Mouse (Mus musculus) stomach, embryonic 15.5 days (tissue): Measurements from ENCODE around the gene Trnp1. TPM values are rescaled to one million over a fixed set of nuclear protein-coding genes. Genes with fewer than 3 reads are reported as not detected.

Experiments used
- ATAC-seq: fragments of 200-750 bp; cut with Nextera tagmentation; 2 replicates; pipeline ENCODE4 v1.8.0; 2017; ENCODE audit warnings: low read depth, moderate number of reproducible peaks, moderate TSS enrichment; ENCODE audit not compliant: insufficient read depth, low FRiP score
- H3K27ac ChIP-seq: fragments of 300-500 bp; sonication (generic); 2 replicates; pipeline ENCODE4 v1.5.1; 2015; ENCODE audit warnings: mild to moderate bottlenecking, inconsistent platforms
- H3K27me3 ChIP-seq: fragments of 300-500 bp; sonication (generic); replicated peaks from 2 replicates; pipeline ENCODE4 v1.6.1; 2015; ENCODE audit warnings: inconsistent platforms
- H3K36me3 ChIP-seq: fragments of 300-500 bp; sonication (generic); 2 replicates; pipeline ENCODE4 v1.6.1; 2015; ENCODE audit warnings: inconsistent platforms
- H3K4me1 ChIP-seq: fragments of 300-500 bp; sonication (generic); 2 replicates; pipeline ENCODE4 v1.6.1; 2015; ENCODE audit warnings: inconsistent platforms
- H3K4me2 ChIP-seq: fragments of 300-500 bp; sonication (generic); 2 replicates; pipeline ENCODE4 v1.6.1; 2015; ENCODE audit warnings: mild to moderate bottlenecking, inconsistent platforms
- H3K4me3 ChIP-seq: fragments of 300-500 bp; sonication (generic); replicated peaks from 2 replicates; pipeline ENCODE4 v1.5.1; 2015; ENCODE audit warnings: inconsistent platforms
- H3K9ac ChIP-seq: fragments of 300-500 bp; sonication (generic); 2 replicates; pipeline ENCODE4 v1.6.1; 2015; ENCODE audit warnings: inconsistent platforms
- H3K9me3 ChIP-seq: fragments of 300-500 bp; sonication (generic); 2 replicates; pipeline ENCODE4 v1.6.1; 2016; ENCODE audit warnings: inconsistent platforms
- WGBS: fragments of 180-500 bp; shearing (Covaris S2); methylation state at CpG from one replicate; pipeline ENCODE4 v1.1.7; 2015; 5-methylcytosine and 5-hydroxymethylcytosine counted together
- polyA plus RNA-seq: library from polyadenylated mRNA; unstranded; fragments of >200 nt; fragmentation: Nextera tagmentation; extraction: Ambion mirVana; gene quantifications from 2 replicates; pipeline ENCODE4 v1.2.1, GENCODE M21; 2015

Gene Trnp1
- polyA plus RNA-seq, 1 experiment from 2014 or later: 2.8 TPM

DNA sequence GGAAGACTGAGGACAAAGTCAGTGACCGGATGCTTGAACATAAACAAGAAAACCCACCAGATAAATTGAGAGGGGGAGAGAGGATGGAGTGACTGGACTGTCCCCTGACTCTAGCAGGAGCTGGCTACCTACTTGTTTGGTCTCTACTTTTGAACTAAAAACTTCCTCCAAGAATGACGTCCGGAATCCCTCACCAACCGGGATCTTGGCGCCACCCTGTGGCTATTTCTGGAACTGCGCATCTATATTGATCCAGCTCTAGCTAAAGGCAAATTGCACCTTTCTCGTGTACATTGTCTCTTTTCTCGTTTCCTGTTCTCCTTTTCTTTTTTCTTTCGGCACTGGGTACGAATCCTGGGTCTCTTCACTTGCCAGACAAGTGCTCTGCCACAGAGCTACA is 46.8 kb downstream of the Trnp1 start:
- no peak overlapping the region for H3K9ac ChIP-seq
- H3K27me3 ChIP-seq: no peaks in the 10 kb centered on the region
- no peak for ATAC-seq
- H3K4me2 ChIP-seq: no peak overlapping the region
- peaks cover 12% of the 10 kb centered on the region for H3K4me1 ChIP-seq
- H3K27ac ChIP-seq: no peak overlapping the region
- 7% methylated on average over 10 of the region's 10 CpGs for WGBS
- no peaks in the 10 kb centered on the region for H3K36me3 ChIP-seq
- no peaks in the 10 kb centered on the region for H3K9me3 ChIP-seq
- H3K4me3 ChIP-seq: no peak overlapping the region

- Histone ChIP-seq H3K36me3 (no peaks in the 10 kb centered on the region), H3K4me2 (peak overlapping the region; percentile 27), H3K9ac (no peak overlapping the region), H3K27ac (peak overlapping the region; percentile 49), H3K27me3 (no peaks in the 10 kb centered on the region), H3K4me1 (peaks cover 12% of the 10 kb centered on the region), H3K9me3 (no peaks in the 10 kb centered on the region), H3K4me3 (no peak overlapping the region)
- WGBS: 14% methylated on average over 13 of the region's 13 CpGs
- ATAC-seq: no peak
Observed at GRCm38 (mm10) chr4:133449726-133450125, 48.6 kb downstream of the Trnp1 start.

DNA sequence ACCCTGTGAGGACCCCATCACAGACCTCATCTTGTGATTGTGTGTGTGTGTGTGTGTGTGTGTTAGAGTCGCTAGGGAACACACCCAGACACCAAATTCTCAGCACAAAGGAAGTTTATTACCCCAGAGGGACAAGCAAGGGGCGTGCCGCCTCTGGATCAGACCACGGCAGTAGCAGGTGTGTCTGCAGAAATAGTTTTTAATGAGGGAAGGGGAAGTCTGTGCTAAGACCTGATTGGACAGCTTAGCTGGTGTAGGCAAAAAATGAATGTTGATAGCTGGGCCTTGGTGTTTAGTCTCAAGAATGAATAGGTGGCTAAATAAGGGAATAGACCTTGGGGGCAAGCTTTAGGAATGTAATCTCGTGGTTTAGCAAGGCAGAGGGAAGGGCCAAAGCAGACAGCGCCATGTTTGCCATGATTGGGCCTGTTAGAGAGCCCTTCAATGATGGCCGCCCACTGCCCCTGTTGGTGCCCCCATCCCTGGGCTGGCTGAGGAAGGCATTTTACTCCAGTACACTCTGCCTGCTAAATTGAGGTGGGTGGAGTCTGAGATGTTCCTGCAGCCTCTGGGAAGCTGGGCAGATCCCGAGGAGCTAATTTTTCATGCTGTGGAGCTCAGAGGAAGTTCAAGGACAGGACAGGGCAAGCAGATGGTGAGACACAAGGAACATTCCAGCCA is 49.5 kb downstream of the Trnp1 start:
- peak; percentile 50 for ATAC-seq
- H3K27ac ChIP-seq: peak overlapping the region; percentile 49
- H3K4me1 ChIP-seq: peaks cover 17% of the 10 kb centered on the region
- no peak overlapping the region for H3K9ac ChIP-seq
- no peak overlapping the region for H3K4me2 ChIP-seq
- H3K9me3 ChIP-seq: no peaks in the 10 kb centered on the region
- 55% methylated on average over 8 of the region's 8 CpGs for WGBS
- H3K36me3 ChIP-seq: no peaks in the 10 kb centered on the region
- H3K4me3 ChIP-seq: no peak overlapping the region
- no peaks in the 10 kb centered on the region for H3K27me3 ChIP-seq

GRCm38 (mm10) chr4:133447967-133448366 is 50.4 kb downstream of the Trnp1 start:
- Histone ChIP-seq H3K4me2 (no peak overlapping the region), H3K9me3 (no peaks in the 10 kb centered on the region), H3K36me3 (no peaks in the 10 kb centered on the region), H3K4me3 (no peak overlapping the region), H3K4me1 (peaks cover 18% of the 10 kb centered on the region), H3K9ac (no peak overlapping the region), H3K27me3 (no peaks in the 10 kb centered on the region), H3K27ac (no peak overlapping the region)
- ATAC-seq: no peak
- 83% methylated on average over 11 of the region's 11 CpGs for WGBS

DNA sequence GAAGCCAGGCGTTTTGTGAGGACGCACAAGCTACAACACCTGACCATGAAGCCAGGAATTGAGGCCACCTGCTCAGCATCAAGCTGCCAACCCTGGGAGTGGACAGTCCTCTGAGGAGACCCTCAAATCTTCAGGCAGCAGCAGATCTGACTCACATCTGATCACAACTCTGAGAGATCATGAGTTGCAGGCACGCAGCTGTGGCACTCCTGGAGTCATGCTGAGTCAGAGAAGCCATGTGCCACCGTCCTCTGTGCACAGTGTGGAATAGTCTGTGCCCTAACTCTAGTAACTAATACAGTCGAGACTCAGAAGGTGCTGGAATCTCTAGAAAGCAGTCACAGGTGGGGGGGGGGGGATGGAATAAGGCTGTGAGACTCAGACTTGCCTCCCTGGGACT is 51.0 kb downstream of the Trnp1 start:
- Histone ChIP-seq H3K36me3 (no peaks in the 10 kb centered on the region), H3K4me1 (peaks cover 18% of the 10 kb centered on the region), H3K27me3 (no peaks in the 10 kb centered on the region), H3K9ac (no peak overlapping the region), H3K27ac (no peak overlapping the region), H3K9me3 (no peaks in the 10 kb centered on the region), H3K4me3 (no peak overlapping the region), H3K4me2 (no peak overlapping the region)
- WGBS: 58% methylated on average over 5 of the region's 5 CpGs
- ATAC-seq: no peak

GRCm38 (mm10) chr4:133445727-133446126 is 52.6 kb downstream of the Trnp1 start:
- H3K9me3 ChIP-seq: no peaks in the 10 kb centered on the region
- no peak overlapping the region for H3K4me2 ChIP-seq
- WGBS: 83% methylated on average over 5 of the region's 5 CpGs
- no peak overlapping the region for H3K9ac ChIP-seq
- no peak for ATAC-seq
- no peaks in the 10 kb centered on the region for H3K36me3 ChIP-seq
- H3K27me3 ChIP-seq: no peaks in the 10 kb centered on the region
- peaks cover 18% of the 10 kb centered on the region for H3K4me1 ChIP-seq
- no peak overlapping the region for H3K4me3 ChIP-seq
- H3K27ac ChIP-seq: no peak overlapping the region

DNA sequence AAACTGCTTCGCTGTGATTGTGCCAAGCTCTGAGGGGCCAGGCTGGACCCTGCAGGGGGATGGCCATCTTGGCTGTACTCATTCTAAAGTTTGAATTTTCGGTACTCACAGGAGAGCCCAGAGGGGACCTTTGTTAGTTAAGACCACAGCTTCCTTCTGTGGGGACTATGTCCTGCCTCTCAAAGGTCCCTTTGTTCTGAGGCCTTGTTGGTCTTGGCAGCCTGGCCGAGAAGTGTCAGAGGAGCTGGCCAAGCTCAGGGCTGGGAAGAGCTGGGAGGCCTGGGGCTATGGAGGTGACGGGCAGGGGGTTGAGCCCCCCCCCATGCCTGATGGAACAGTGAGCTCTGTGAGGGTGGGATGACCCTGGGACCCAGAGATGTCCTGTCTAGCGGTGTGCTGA is 55.3 kb downstream of the Trnp1 start:
- H3K4me3 ChIP-seq: no peak overlapping the region
- no peaks in the 10 kb centered on the region for H3K9me3 ChIP-seq
- H3K4me1 ChIP-seq: peaks cover 22% of the 10 kb centered on the region
- no peaks in the 10 kb centered on the region for H3K36me3 ChIP-seq
- 60% methylated on average over 5 of the region's 5 CpGs for WGBS
- ATAC-seq: no peak
- no peaks in the 10 kb centered on the region for H3K27me3 ChIP-seq
- no peak overlapping the region for H3K27ac ChIP-seq
- H3K4me2 ChIP-seq: no peak overlapping the region
- no peak overlapping the region for H3K9ac ChIP-seq

- Histone ChIP-seq H3K4me1 (peaks cover 23% of the 10 kb centered on the region), H3K27ac (0 out of 2 replicates have a peak overlapping the region, but pooled peaks have one; percentile 11), H3K9me3 (no peaks in the 10 kb centered on the region), H3K27me3 (no peaks in the 10 kb centered on the region), H3K9ac (no peak overlapping the region), H3K4me2 (no peak overlapping the region), H3K36me3 (no peaks in the 10 kb centered on the region), H3K4me3 (no peak overlapping the region)
- no peak for ATAC-seq
- WGBS: 47% methylated on average over 3 of the region's 3 CpGs
Observed at GRCm38 (mm10) chr4:133442194-133442593, 56.2 kb downstream of the Trnp1 start.

Other genes with a start within 250 kb of the Trnp1 start
- gene Sytl1, start 235.4 kb downstream of the Trnp1 start, polyA plus RNA-seq: 17.0 and 29.0 TPM in 2 replicates
- gene Tmem222, start 220.8 kb downstream of the Trnp1 start, polyA plus RNA-seq: 73.6 and 74.2 TPM in 2 replicates
- gene Wdtc1, start 145.1 kb downstream of the Trnp1 start, polyA plus RNA-seq: 18.6 and 24.2 TPM in 2 replicates
- 8.8 and 9.3 TPM in 2 replicates for gene Slc9a1, start 128.8 kb downstream of the Trnp1 start, polyA plus RNA-seq
- 2.4 and 4.1 TPM in 2 replicates for gene Tent5b, start 18.4 kb downstream of the Trnp1 start, polyA plus RNA-seq
- 31.5 and 38.6 TPM in 2 replicates for gene Kdf1, start 20.4 kb upstream of the Trnp1 start, polyA plus RNA-seq
- 291 and 292 TPM in 2 replicates for gene Nudc, start 47.4 kb upstream of the Trnp1 start, polyA plus RNA-seq
- 10.4 and 11.2 TPM in 2 replicates for gene Nr0b2, start 54.8 kb upstream of the Trnp1 start, polyA plus RNA-seq
- gene Gpatch3, start 76.2 kb upstream of the Trnp1 start, polyA plus RNA-seq: 6.2 and 6.5 TPM in 2 replicates
- 16.4 and 17.7 TPM in 2 replicates for gene Gpn2, start 85.8 kb upstream of the Trnp1 start, polyA plus RNA-seq
- gene Sfn, start 103.6 kb upstream of the Trnp1 start, polyA plus RNA-seq: 138 and 228 TPM in 2 replicates
- gene Zdhhc18, start 151.6 kb upstream of the Trnp1 start, polyA plus RNA-seq: 5.4 and 5.8 TPM in 2 replicates
- 14.7 and 18.7 TPM in 2 replicates for gene Pigv, start 174.1 kb upstream of the Trnp1 start, polyA plus RNA-seq